Mouse (Mus musculus) frontal cortex, postnatal 36 days (tissue): ENCODE measurements at regions not wholly inside any gene's neighbourhood (a gene's known extent, or its start where the extent isn't known, plus 50 kb on each side); places are given as distances from the start of the nearest gene placed in this dataset.

Source experiments
- DNase-seq, 2 experiments: peaks; one replicate each; pipeline ENCODE4 v3.0.0; 2022; ENCODE audit warnings: low spot score in 2 of 2

DNA sequence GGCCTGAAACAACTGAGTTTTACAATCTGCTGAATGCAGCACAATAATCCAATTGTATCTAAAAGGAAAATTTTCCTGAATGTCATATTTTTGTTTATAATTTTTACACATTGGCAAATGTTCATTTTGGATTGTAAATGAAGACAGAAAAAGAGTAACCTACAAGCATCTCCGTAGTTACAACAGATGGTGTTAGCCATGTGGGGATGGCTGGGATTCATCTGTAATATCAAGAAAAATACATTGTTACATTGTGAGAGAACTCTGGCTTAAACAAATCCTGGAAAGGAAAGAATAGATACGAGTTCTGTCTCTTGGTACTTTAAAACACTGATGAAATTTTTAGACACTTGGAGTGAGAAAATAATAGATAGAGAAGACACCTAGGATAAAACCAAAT is 1106.0 kb downstream of the Grm8 start:
- DNase-seq, result peak in 1 of 2 experiments; percentile 10

GRCm38 (mm10) chr6:27028377-27028776 is 1106.6 kb downstream of the Grm8 start:
- DNase-seq, result no peak

DNA sequence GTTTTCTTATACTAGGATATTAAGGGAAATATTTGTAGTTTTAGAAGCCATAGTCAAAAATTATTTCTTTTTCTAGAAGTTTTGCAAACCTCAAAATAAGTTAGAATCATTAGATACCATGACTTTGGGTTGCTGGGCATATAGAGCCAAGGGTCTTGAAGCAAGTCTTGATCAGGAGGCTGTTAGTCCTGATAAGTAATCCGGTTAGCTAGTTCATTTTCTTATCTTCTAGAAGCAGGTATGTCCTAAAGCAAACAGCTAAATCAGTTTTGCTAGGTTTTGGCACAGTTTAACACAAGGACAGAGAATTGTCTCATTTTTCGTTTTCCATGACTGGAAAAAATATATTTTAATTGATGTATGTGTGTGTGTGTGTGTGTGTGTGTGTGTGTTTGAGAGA is 1113.3 kb downstream of the Grm8 start:
- no peak for DNase-seq

- DNase-seq, result no peak
These were observed 1120.5 kb downstream of the Grm8 start for GRCm38 (mm10) chr6:27014475-27014874.

DNA sequence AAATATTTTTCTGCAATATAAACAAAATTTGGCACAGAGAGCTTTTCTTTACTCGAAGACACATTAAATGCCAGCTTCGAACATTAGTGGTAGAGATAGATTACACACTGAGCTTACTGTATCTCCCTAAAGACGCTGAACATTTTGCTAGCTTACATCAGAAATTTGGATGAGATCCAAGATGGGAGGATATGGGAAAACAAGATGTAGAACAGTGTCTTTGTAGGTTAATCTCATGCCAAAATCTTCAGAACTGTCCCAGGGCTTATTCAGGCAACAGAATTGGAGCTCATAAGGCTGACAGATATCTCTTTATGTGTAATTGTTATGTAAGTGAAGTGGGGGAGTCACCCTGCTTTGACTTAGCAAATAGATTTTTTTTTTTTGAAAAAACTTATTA is 1158.4 kb downstream of the Grm8 start:
- peak in 1 of 2 experiments; percentile 1 for DNase-seq

DNA sequence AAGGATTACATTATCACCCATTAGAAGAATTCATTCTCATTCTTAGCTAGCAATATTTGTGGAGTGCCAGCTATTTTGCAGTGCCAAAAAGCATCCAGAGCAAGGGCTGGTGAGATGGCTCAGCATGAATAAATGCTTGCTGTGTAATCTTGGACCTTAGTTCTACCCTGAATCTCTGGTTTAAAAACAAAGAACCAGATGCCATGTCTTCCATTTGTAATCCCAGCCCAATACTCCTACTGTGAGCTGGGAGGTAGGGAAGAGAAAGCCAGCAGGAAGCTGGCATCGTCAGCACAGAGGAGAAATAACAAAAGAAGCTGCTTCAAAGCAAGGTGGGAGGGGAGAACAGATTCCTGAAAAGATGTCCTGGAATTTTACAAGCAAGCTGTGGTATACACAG is 1140.1 kb upstream of the Pot1a start:
- DNase-seq, result no peak
